Mouse (Mus musculus): Measurements from ENCODE around the gene Ift43.
A peak's percentile ranks its signal among the peaks of the same experiment; 100 is the strongest.

Ift43 gene

DNA sequence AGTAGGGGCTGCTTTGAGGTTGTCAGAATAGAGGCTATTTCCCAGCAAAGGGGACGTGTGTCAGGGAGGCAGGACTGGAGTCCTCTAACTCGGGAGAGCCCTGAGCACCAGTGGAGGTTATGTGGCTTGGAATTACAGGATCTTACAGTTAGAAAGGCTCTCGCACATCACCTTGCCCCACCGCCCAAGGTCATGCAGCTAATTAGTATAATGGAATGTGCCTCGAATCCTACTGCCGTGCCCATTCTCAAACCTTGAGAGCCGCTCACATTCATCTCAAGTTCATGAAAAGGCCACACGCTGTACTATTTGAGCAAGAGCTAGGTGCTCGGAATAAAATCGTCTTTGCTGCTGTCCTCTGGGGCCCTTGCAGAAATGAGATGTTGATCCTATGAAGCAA, 47.4 kb downstream of the Ift43 start:
- DNase-seq (ENCODE audit: low spot score in 2 of 2), result no peak

GRCm38 (mm10) chr12:86132799-86133198, 50.5 kb downstream of the Ift43 start:
- DNase-seq (ENCODE audit: low spot score in 2 of 2), result peak; percentile 13 to 44

DNA sequence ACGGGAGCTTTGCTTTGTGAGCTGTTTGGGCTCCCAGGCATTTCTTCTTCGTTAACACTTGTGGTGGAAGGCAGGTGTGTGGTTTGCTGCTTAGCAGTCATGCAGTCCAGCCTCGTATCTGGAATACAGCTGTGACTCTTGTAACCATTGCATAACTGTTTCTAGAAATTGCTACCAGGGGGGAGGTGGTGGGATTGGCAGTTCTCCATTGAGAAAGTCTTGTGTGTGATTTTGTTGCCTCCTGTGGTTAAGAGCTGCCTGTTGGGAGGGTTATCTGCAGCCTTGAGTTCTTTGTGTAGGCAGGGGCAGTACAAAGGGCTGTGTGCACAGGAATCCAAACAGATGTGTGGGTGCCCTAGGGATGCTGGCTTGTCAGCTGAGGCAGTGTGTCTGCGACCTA, 53.4 kb downstream of the Ift43 start:
- no peak for DNase-seq (ENCODE audit: low spot score in 2 of 2)

GRCm38 (mm10) chr12:86138696-86139095, 56.4 kb downstream of the Ift43 start:
- DNase-seq (ENCODE audit: low spot score in 2 of 2), result no peak

GRCm38 (mm10) chr12:86142389-86142788, 60.0 kb downstream of the Ift43 start:
- no peak for DNase-seq (ENCODE audit: low spot score in 2 of 2)

GRCm38 (mm10) chr12:86146246-86146645, 63.9 kb downstream of the Ift43 start:
- DNase-seq (ENCODE audit: low spot score in 2 of 2), result no peak

DNA sequence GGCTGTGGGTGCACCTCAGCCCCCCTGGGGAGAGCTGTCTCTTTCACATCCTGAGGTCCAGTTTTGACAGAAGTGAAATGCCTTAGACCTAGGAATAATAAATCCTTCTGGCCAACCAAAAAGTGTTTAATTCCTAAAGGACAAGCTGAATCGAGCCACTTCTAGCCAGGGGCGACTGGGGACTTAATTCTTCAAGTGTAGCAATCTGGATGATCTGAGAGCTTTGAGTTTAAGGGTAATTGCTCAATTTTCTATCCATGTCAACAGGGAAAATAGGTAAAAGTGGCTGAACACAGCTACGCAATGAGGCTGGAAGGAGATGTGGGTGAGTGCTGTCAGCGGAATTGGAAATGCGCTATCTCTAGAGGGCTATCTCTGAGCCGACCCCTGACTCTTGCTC, 65.9 kb downstream of the Ift43 start:
- no peak for DNase-seq (ENCODE audit: low spot score in 2 of 2)

DNA sequence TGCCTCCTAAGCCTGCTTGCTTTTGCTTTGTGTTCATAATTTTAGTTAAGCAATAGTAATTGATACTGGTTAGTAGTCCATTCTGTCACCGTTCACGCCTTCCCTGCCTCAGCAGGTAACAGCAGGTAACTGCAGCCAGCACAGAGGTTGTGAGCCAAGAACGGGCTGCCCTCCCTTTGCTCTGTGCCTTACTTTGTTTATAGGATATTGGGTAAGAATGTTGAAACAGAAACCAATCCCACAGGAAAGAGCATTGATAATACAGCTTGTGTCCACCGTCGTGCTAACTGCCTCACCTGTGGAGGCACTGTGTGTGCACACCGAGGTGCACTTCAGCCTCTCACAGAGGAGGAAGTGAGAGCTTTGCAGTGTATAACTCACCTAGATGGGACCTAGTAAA, 66.7 kb downstream of the Ift43 start:
- DNase-seq (ENCODE audit: low spot score in 2 of 2), result no peak

GRCm38 (mm10) chr12:86151941-86152340, 69.6 kb downstream of the Ift43 start:
- DNase-seq (ENCODE audit: low spot score in 2 of 2), result no peak

GRCm38 (mm10) chr12:86153213-86153957, 71.0 kb downstream of the Ift43 start:
- DNase-seq (ENCODE audit: low spot score in 2 of 2), result no peak

GRCm38 (mm10) chr12:86155176-86155575, 72.8 kb downstream of the Ift43 start:
- DNase-seq (ENCODE audit: low spot score in 2 of 2), result no peak

- DNase-seq (ENCODE audit: low spot score in 2 of 2), result no peak
Measured at GRCm38 (mm10) chr12:86157166-86157565, 74.8 kb downstream of the Ift43 start.

GRCm38 (mm10) chr12:86157894-86158444, 75.6 kb downstream of the Ift43 start:
- no peak for DNase-seq (ENCODE audit: low spot score in 2 of 2)

GRCm38 (mm10) chr12:86158689-86159483, 76.5 kb downstream of the Ift43 start:
- DNase-seq (ENCODE audit: low spot score in 2 of 2), result no peak

GRCm38 (mm10) chr12:86161436-86161835, 79.1 kb downstream of the Ift43 start:
- DNase-seq (ENCODE audit: low spot score in 2 of 2), result no peak

DNA sequence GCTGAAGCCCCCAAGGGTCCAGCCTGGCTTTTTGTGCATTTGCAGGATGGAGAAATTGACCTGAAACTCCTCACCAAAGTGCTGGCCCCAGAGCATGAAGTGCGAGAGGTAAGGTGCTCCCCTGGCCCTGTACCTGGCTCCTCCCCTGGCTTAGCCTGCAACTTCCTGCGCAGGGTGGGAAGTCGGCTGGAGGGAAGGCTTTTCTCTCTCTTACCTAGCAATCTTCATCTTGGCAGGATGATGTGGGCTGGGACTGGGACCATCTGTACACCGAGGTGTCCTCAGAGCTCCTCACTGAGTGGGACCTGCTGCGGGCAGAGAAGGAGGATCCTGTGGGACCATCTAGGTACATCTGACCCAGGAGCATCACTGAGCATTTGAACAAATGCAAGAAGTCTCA, 79.6 kb downstream of the Ift43 start:
- DNase-seq (ENCODE audit: low spot score in 2 of 2), result no peak

- no peak for DNase-seq (ENCODE audit: low spot score in 2 of 2)
Measured at GRCm38 (mm10) chr12:86162890-86163816, 80.8 kb downstream of the Ift43 start.

GRCm38 (mm10) chr12:86166244-86166643, 83.9 kb downstream of the Ift43 start:
- no peak for DNase-seq (ENCODE audit: low spot score in 2 of 2)

- no peak for DNase-seq (ENCODE audit: low spot score in 2 of 2)
Measured at GRCm38 (mm10) chr12:86167075-86167474, 84.7 kb downstream of the Ift43 start.

GRCm38 (mm10) chr12:86168712-86169111, 86.4 kb downstream of the Ift43 start:
- DNase-seq (ENCODE audit: low spot score in 2 of 2), result no peak

DNA sequence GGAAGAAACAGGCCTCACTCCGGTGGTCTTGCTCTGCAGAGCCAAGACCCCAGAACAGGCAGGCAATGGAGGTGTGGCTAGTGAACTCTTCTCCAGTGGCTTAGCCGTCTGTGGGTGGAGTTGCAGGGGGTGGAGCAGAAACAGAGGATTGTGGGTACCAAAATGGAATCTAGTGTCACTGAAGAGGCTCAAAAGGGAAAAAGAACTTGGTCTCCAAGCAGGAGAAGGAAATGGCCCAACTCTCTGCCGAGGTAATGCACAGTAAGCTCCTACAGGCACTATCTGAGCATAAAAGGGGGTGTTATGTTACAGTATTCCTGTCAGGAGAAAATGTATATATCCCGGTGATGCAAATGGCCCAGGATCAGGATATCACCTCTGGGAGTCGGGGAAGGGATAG, 86.9 kb downstream of the Ift43 start:
- no peak for DNase-seq (ENCODE audit: low spot score in 2 of 2)

GRCm38 (mm10) chr12:86173314-86173713, 91.0 kb downstream of the Ift43 start:
- DNase-seq (ENCODE audit: low spot score in 2 of 2), result no peak
